Mouse (Mus musculus) E14TG2a.4 (cell line): Measurements from ENCODE around the gene 1500009C09Rik.

Source experiments
- H3K27me3 ChIP-seq: 2 replicates; pipeline ENCODE4 v1.6.1; 2014; ENCODE audit warnings: low read length, control low read depth; ENCODE audit not compliant: insufficient read depth
- H3K36me3 ChIP-seq: 2 replicates; pipeline ENCODE4 v1.6.1; 2014; ENCODE audit warnings: low read length, control low read depth; ENCODE audit not compliant: insufficient read depth
- H3K4me1 ChIP-seq: replicated peaks from 2 replicates; pipeline ENCODE4 v1.6.1; 2014; ENCODE audit warnings: low read depth, low read length, control low read depth
- H3K4me3 ChIP-seq: replicated peaks from 2 replicates; pipeline ENCODE4 v1.5.1; 2014; ENCODE audit warnings: mild to moderate bottlenecking, low read length
- H3K9me3 ChIP-seq: 2 replicates; pipeline ENCODE4 v1.6.1; 2014; ENCODE audit warnings: low read length, control low read depth
- CTCF ChIP-seq: conservative IDR thresholded peaks from 2 replicates; pipeline ENCODE4 v1.5.1; 2014; ENCODE audit warnings: low read length
- NANOG ChIP-seq: IDR thresholded peaks from 2 replicates; pipeline ENCODE4 v1.6.1; 2014; ENCODE audit warnings: borderline replicate concordance, low read length, mixed read lengths
- POU5F1 ChIP-seq: IDR thresholded peaks from 2 replicates; pipeline ENCODE4 v1.6.1; 2014; ENCODE audit warnings: low read length, borderline replicate concordance

The 1500009C09Rik gene

GRCm38 (mm10) chr15:82209295-82210050, 42.7 kb upstream of the 1500009C09Rik start:
- Histone ChIP-seq H3K4me1 (peaks cover 65% of the 10 kb centered on the region), H3K36me3 (peaks cover 30% of the 10 kb centered on the region), H3K27me3 (peaks cover 77% of the 10 kb centered on the region), H3K9me3 (no peaks in the 10 kb centered on the region), H3K4me3 (no peak overlapping the region)
- TF ChIP-seq NANOG (no peak), CTCF (no peak), POU5F1 (no peak)

GRCm38 (mm10) chr15:82210801-82211200, 41.4 kb upstream of the 1500009C09Rik start:
- Histone ChIP-seq H3K4me3 (no peak overlapping the region), H3K36me3 (peaks cover 16% of the 10 kb centered on the region), H3K9me3 (no peaks in the 10 kb centered on the region), H3K4me1 (peaks cover 64% of the 10 kb centered on the region), H3K27me3 (peaks cover 90% of the 10 kb centered on the region)
- no peak for TF ChIP-seq NANOG
- no peak for TF ChIP-seq CTCF
- TF ChIP-seq POU5F1, result no peak

GRCm38 (mm10) chr15:82211281-82211680, 40.9 kb upstream of the 1500009C09Rik start:
- no peak for TF ChIP-seq CTCF
- no peak for TF ChIP-seq POU5F1
- no peak for TF ChIP-seq NANOG
- H3K4me3 ChIP-seq, result peak overlapping the region; percentile 81
- H3K27me3 ChIP-seq, result peaks cover 95% of the 10 kb centered on the region
- H3K9me3 ChIP-seq, result no peaks in the 10 kb centered on the region
- peaks cover 64% of the 10 kb centered on the region for H3K4me1 ChIP-seq
- H3K36me3 ChIP-seq, result peaks cover 12% of the 10 kb centered on the region

GRCm38 (mm10) chr15:82211911-82212751, 40.1 kb upstream of the 1500009C09Rik start:
- Histone ChIP-seq H3K4me3 (peak overlapping the region; percentile 81), H3K4me1 (peaks cover 65% of the 10 kb centered on the region), H3K27me3 (peaks cover 96% of the 10 kb centered on the region), H3K36me3 (peaks cover 7% of the 10 kb centered on the region; the same call in 1 of the 2 replicates), H3K9me3 (no peaks in the 10 kb centered on the region)
- TF ChIP-seq CTCF (no peak), NANOG (no peak), POU5F1 (no peak)

GRCm38 (mm10) chr15:82212752-82213063, 39.5 kb upstream of the 1500009C09Rik start, which contains the start of gene Shisa8:
TSS of gene Shisa8 (minus strand) at chr15:82212815.
- Histone ChIP-seq H3K27me3 (peaks cover 93% of the 10 kb centered on the region), H3K9me3 (no peaks in the 10 kb centered on the region), H3K36me3 (peaks cover 7% of the 10 kb centered on the region; the same call in 1 of the 2 replicates), H3K4me1 (peaks cover 66% of the 10 kb centered on the region), H3K4me3 (peak within 1 kb of the TSS; percentile 81)
- TF ChIP-seq POU5F1 (no peak), CTCF (no peak), NANOG (no peak)

GRCm38 (mm10) chr15:82213222-82213621, 39.0 kb upstream of the 1500009C09Rik start:
- H3K4me3 ChIP-seq, result peak overlapping the region; percentile 41

GRCm38 (mm10) chr15:82215332-82216046, 36.7 kb upstream of the 1500009C09Rik start:
- TF ChIP-seq NANOG (no peak), CTCF (no peak), POU5F1 (no peak)

More at GRCm38 (mm10) chr15:82213222-82213621, 39.0 kb upstream of the 1500009C09Rik start:
- peaks cover 88% of the 10 kb centered on the region for H3K27me3 ChIP-seq
- TF ChIP-seq NANOG, result no peak
- peaks cover 7% of the 10 kb centered on the region; the same call in 1 of the 2 replicates for H3K36me3 ChIP-seq
- no peaks in the 10 kb centered on the region for H3K9me3 ChIP-seq
- peaks cover 66% of the 10 kb centered on the region for H3K4me1 ChIP-seq

GRCm38 (mm10) chr15:82216142-82216827, 35.9 kb upstream of the 1500009C09Rik start:
- no peak for TF ChIP-seq CTCF
- no peak for TF ChIP-seq POU5F1
- TF ChIP-seq NANOG, result no peak
- no peaks in the 10 kb centered on the region for H3K9me3 ChIP-seq
- H3K36me3 ChIP-seq, result no peaks in the 10 kb centered on the region
- H3K27me3 ChIP-seq, result peaks cover 67% of the 10 kb centered on the region
- H3K4me1 ChIP-seq, result peaks cover 79% of the 10 kb centered on the region
- H3K4me3 ChIP-seq, result peak overlapping the region; percentile 59

More at GRCm38 (mm10) chr15:82215332-82216046, 36.7 kb upstream of the 1500009C09Rik start:
- Histone ChIP-seq H3K4me1 (peaks cover 78% of the 10 kb centered on the region), H3K27me3 (peaks cover 67% of the 10 kb centered on the region), H3K36me3 (peaks cover 3% of the 10 kb centered on the region; the same call in 1 of the 2 replicates), H3K4me3 (peak overlapping the region; percentile 59), H3K9me3 (no peaks in the 10 kb centered on the region)
